Mouse (Mus musculus) kidney, postnatal 0 days (tissue): ENCODE results near the gene Rpl22l1. TPM values are rescaled to one million over a fixed set of nuclear protein-coding genes. Genes with fewer than 3 reads are reported as not detected.
A peak's percentile ranks its signal among the peaks of the same experiment; 100 is the strongest.
"Not testable (repeated sequence)": the region's sequence is repeated elsewhere in the genome, so short reads cannot be mapped to it uniquely, and the experiment has no call there.

ENCODE experiments used
- ATAC-seq: fragments of 200-750 bp; cut with Nextera tagmentation; replicated peaks from 2 replicates; pipeline ENCODE4 v1.8.0; 2017; ENCODE audit warnings: low read depth, moderate number of reproducible peaks, moderate TSS enrichment, moderate library complexity; ENCODE audit not compliant: low FRiP score
- DNase-seq: peaks from one replicate; pipeline ENCODE4 v3.0.0-alpha.2; 2016; ENCODE audit warnings: low spot score
- H3K27ac ChIP-seq: fragments of 300-500 bp; sonication (generic); 2 replicates; pipeline ENCODE4 v1.5.1; 2014; ENCODE audit warnings: mild to moderate bottlenecking
- H3K27me3 ChIP-seq: fragments of 300-500 bp; sonication (generic); 2 replicates; pipeline ENCODE4 v1.6.1; 2014; ENCODE audit warnings: low read length, mixed read lengths; ENCODE audit not compliant: insufficient read depth
- H3K36me3 ChIP-seq: fragments of 300-500 bp; sonication (generic); 2 replicates; pipeline ENCODE4 v1.6.1; 2014; ENCODE audit warnings: low read length, mixed read lengths; ENCODE audit not compliant: insufficient read depth
- H3K4me1 ChIP-seq: fragments of 300-500 bp; sonication (generic); replicated peaks from 2 replicates; pipeline ENCODE4 v1.6.1; 2014; ENCODE audit warnings: antibody characterized with exemption, low read length, mixed read lengths; ENCODE audit not compliant: insufficient read depth
- H3K4me2 ChIP-seq: fragments of 300-500 bp; sonication (generic); 2 replicates; pipeline ENCODE4 v1.6.1; 2014; ENCODE audit warnings: mild to moderate bottlenecking, low read length, moderate library complexity, mixed read lengths
- H3K4me3 ChIP-seq: fragments of 300-500 bp; sonication (generic); replicated peaks from 2 replicates; pipeline ENCODE4 v1.5.1; 2014; ENCODE audit warnings: low read depth, low read length
- H3K9ac ChIP-seq: fragments of 300-500 bp; sonication (generic); 2 replicates; pipeline ENCODE4 v1.6.1; 2014; ENCODE audit warnings: low read depth, low read length
- H3K9me3 ChIP-seq: fragments of 300-500 bp; sonication (generic); replicated peaks from 2 replicates; pipeline ENCODE4 v1.6.1; 2016; ENCODE audit warnings: low read length, inconsistent platforms, mixed read lengths
- CTCF ChIP-seq: IDR thresholded peaks from 2 replicates; pipeline ENCODE4 v1.5.1; 2016; ENCODE audit warnings: antibody characterized with exemption, low read depth, mild to moderate bottlenecking, moderate library complexity
- WGBS: fragments of 180-500 bp; shearing (Covaris S2); extraction: QIAGEN DNeasy Blood & Tissue Kit; methylation state at CpG from one replicate; pipeline ENCODE4 v1.1.7; 2014; 5-methylcytosine and 5-hydroxymethylcytosine counted together
- polyA plus RNA-seq: library from polyadenylated mRNA; unstranded; fragments of >200 nt; fragmentation: Nextera tagmentation; extraction: Ambion mirVana; gene quantifications from 2 replicates; pipeline ENCODE4 v1.2.1, GENCODE M21; 2015

The Rpl22l1 gene
- polyA plus RNA-seq, 1 experiment from 2014 or later, result 757 TPM

- Histone ChIP-seq H3K4me1 (no peaks in the 10 kb centered on the region), H3K9ac (no peak overlapping the region), H3K36me3 (no peaks in the 10 kb centered on the region), H3K4me2 (no peak overlapping the region), H3K9me3 (no peaks in the 10 kb centered on the region), H3K27ac (no peak overlapping the region), H3K27me3 (no peaks in the 10 kb centered on the region), H3K4me3 (no peak overlapping the region)
- ATAC-seq (no peak), DNase-seq (no peak)
- 92% methylated on average over 2 of the region's 2 CpGs for WGBS
- TF ChIP-seq CTCF, result peak; percentile 25; the same call in 1 of the 2 replicates
Measured at GRCm38 (mm10) chr3:28827605-28828004, 22.4 kb downstream of the Rpl22l1 start.

GRCm38 (mm10) chr3:28829454-28829853, 24.2 kb downstream of the Rpl22l1 start:
- no peak for TF ChIP-seq CTCF
- 80% methylated on average over 2 of the region's 2 CpGs for WGBS
- H3K4me1 ChIP-seq, result no peaks in the 10 kb centered on the region

GRCm38 (mm10) chr3:28836796-28837371, 31.6 kb downstream of the Rpl22l1 start:
- DNase-seq (no peak), ATAC-seq (no peak)
- H3K27me3 ChIP-seq, result no peaks in the 10 kb centered on the region
- H3K4me2 ChIP-seq, result no peak overlapping the region
- H3K36me3 ChIP-seq, result no peaks in the 10 kb centered on the region
- no peak for TF ChIP-seq CTCF
- no peaks in the 10 kb centered on the region for H3K4me1 ChIP-seq
- H3K9ac ChIP-seq, result no peak overlapping the region
- no peaks in the 10 kb centered on the region for H3K9me3 ChIP-seq
- no peak overlapping the region for H3K27ac ChIP-seq
- H3K4me3 ChIP-seq, result no peak overlapping the region
- 76% methylated on average over 2 of the region's 2 CpGs for WGBS

More at GRCm38 (mm10) chr3:28829454-28829853, 24.2 kb downstream of the Rpl22l1 start:
- DNase-seq (no peak), ATAC-seq (no peak)
- Histone ChIP-seq H3K27ac (no peak overlapping the region), H3K9me3 (no peaks in the 10 kb centered on the region), H3K4me3 (no peak overlapping the region), H3K36me3 (no peaks in the 10 kb centered on the region), H3K27me3 (no peaks in the 10 kb centered on the region), H3K4me2 (no peak overlapping the region), H3K9ac (no peak overlapping the region)

- WGBS, result 19% methylated on average over 3 of the region's 3 CpGs
- no peak for TF ChIP-seq CTCF
- no peaks in the 10 kb centered on the region for H3K9me3 ChIP-seq
Measured at GRCm38 (mm10) chr3:28841886-28842649, 36.8 kb downstream of the Rpl22l1 start.

GRCm38 (mm10) chr3:28843231-28843630, 38.0 kb downstream of the Rpl22l1 start:
- DNase-seq (no peak), ATAC-seq (no peak)
- Histone ChIP-seq H3K9me3 (no peaks in the 10 kb centered on the region), H3K27me3 (no peaks in the 10 kb centered on the region), H3K27ac (peak overlapping the region; percentile 52), H3K4me1 (no peaks in the 10 kb centered on the region; the same call in 1 of the 2 replicates), H3K36me3 (no peaks in the 10 kb centered on the region), H3K4me3 (no peak overlapping the region), H3K4me2 (no peak overlapping the region), H3K9ac (no peak overlapping the region)
- WGBS, result 22% methylated on average over 8 of the region's 8 CpGs
- no peak for TF ChIP-seq CTCF

More at GRCm38 (mm10) chr3:28841886-28842649, 36.8 kb downstream of the Rpl22l1 start:
- Histone ChIP-seq H3K4me3 (no peak overlapping the region), H3K27ac (peak overlapping the region; percentile 52), H3K4me1 (no peaks in the 10 kb centered on the region; the same call in 1 of the 2 replicates), H3K4me2 (no peak overlapping the region), H3K9ac (no peak overlapping the region), H3K27me3 (no peaks in the 10 kb centered on the region), H3K36me3 (no peaks in the 10 kb centered on the region)
- DNase-seq (peak; percentile 40), ATAC-seq (peak; percentile 62)

- no peak for ATAC-seq
- Histone ChIP-seq H3K27ac (no peak overlapping the region), H3K27me3 (no peaks in the 10 kb centered on the region), H3K9me3 (no peaks in the 10 kb centered on the region), H3K4me2 (no peak overlapping the region), H3K4me1 (no peaks in the 10 kb centered on the region; the same call in 1 of the 2 replicates), H3K9ac (no peak overlapping the region), H3K4me3 (no peak overlapping the region), H3K36me3 (no peaks in the 10 kb centered on the region)
- DNase-seq, result no peak
- no peak for TF ChIP-seq CTCF
Measured at GRCm38 (mm10) chr3:28847115-28847514, 41.9 kb downstream of the Rpl22l1 start.

- H3K9ac ChIP-seq, H3K27me3 ChIP-seq, H3K4me1 ChIP-seq, H3K4me2 ChIP-seq, H3K9me3 ChIP-seq, H3K27ac ChIP-seq, H3K4me3 ChIP-seq, DNase-seq, ATAC-seq, H3K36me3 ChIP-seq: not testable (repeated sequence)
- WGBS, result 82% methylated on average over 3 of the region's 3 CpGs
Measured at GRCm38 (mm10) chr3:28852174-28852573, 46.9 kb downstream of the Rpl22l1 start.
